Mouse (Mus musculus) cortical plate, adult 2 months (tissue): ENCODE results near the gene Bola1.

Source experiments
- CTCF ChIP-seq: fragments of 200-500 bp; IDR thresholded peaks from 2 replicates; pipeline ENCODE4 v1.5.1; 2011; ENCODE audit warnings: mild to moderate bottlenecking, control low read depth, low read length; ENCODE audit not compliant: insufficient read depth; ENCODE audit errors: extremely low read depth
- POLR2A ChIP-seq: fragments of 200-500 bp; IDR thresholded peaks from 2 replicates; pipeline ENCODE4 v1.6.1; 2011; ENCODE audit warnings: mild to moderate bottlenecking, low read length, control low read depth; ENCODE audit not compliant: insufficient read depth; ENCODE audit errors: extremely low read depth

- TF ChIP-seq CTCF (no peak), POLR2A (no peak)
Measured at GRCm38 (mm10) chr3:96168466-96169158, 50.9 kb downstream of the Bola1 start.
